Mouse (Mus musculus): ENCODE measurements around the gene Rnf34. TPM values are rescaled to one million over a fixed set of nuclear protein-coding genes. Genes with fewer than 3 reads are reported as not detected.

The Rnf34 gene
- polyA plus RNA-seq, 1 experiment from 2014 or later, result 53.0 TPM

DNA sequence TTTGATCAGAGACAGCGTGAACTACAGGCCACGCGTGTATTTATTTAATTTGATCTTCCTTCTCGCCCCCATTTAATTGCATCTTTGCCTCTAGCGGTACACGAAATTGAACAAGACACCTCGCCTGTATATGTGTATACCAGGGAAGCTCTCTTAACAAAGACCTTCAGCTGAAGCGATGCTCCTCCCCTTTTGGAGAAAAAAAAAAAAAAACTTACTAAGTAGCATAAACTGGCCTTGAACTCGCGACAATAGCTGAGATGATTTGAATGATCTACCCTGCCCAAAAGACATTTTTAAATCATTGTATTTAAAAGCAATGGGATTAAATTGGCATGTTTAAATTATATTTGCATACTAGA is 28.3 kb upstream of the Rnf34 start:
- WGBS, result under 1% methylated on average over 10 of the region's 10 CpGs
- Histone ChIP-seq H3K4me1 (ENCODE audit: control insufficient read depth, insufficient read depth, low read length) (peaks cover 10% of the 10 kb centered on the region; the same call in 1 of the 2 replicates), H3K9ac (replicated peaks; ENCODE audit: low read depth, low read length) (peak overlapping the region; percentile 57), H3K9me3 (ENCODE audit: control insufficient read depth, low read length) (no peaks in the 10 kb centered on the region), H3K4me2 (ENCODE audit: low read depth, low read length) (peak overlapping the region; percentile 48), H3K27me3 (ENCODE audit: control insufficient read depth, insufficient read depth, low read length) (no peaks in the 10 kb centered on the region), H3K4me3 (ENCODE audit: low read depth, low read length) (peak overlapping the region; percentile 76), H3K27ac (ENCODE audit: low read depth, low read length) (peak overlapping the region; percentile 96), H3K36me3 (ENCODE audit: control insufficient read depth, insufficient read depth, low read length) (peaks cover 22% of the 10 kb centered on the region)
- peak; percentile 67 for ATAC-seq (ENCODE audit: low read depth)

DNA sequence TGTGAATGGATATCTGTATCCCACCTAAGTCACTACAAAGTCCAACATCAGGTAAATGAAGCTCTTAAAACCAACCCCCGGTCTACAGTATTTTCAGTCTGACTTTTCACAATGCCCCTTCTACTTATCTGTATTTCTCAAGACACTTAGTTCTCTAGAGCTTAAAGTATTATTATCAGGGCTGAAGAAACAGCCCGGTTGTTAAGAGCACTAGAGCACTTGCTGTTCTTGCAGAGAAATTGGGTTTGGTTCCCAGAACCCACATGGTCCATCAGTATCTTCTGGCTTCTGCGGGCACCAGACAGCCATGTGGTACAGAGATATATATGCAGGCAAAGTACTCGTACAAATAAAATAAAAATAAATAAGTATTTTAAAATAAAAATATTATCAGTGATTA is 27.4 kb upstream of the Rnf34 start:
- no peak overlapping the region for H3K4me2 ChIP-seq (ENCODE audit: low read depth, low read length)
- 97% methylated on average over 4 of the region's 4 CpGs for WGBS
- no peak overlapping the region for H3K9ac ChIP-seq (replicated peaks; ENCODE audit: low read depth, low read length)
- no peaks in the 10 kb centered on the region for H3K9me3 ChIP-seq (ENCODE audit: control insufficient read depth, low read length)
- peaks cover 10% of the 10 kb centered on the region; the same call in 1 of the 2 replicates for H3K4me1 ChIP-seq (ENCODE audit: control insufficient read depth, insufficient read depth, low read length)
- no peak overlapping the region for H3K4me3 ChIP-seq (ENCODE audit: low read depth, low read length)
- no peak overlapping the region for H3K27ac ChIP-seq (ENCODE audit: low read depth, low read length)
- ATAC-seq (ENCODE audit: low read depth), result no peak
- H3K27me3 ChIP-seq (ENCODE audit: control insufficient read depth, insufficient read depth, low read length), result no peaks in the 10 kb centered on the region
- peaks cover 13% of the 10 kb centered on the region for H3K36me3 ChIP-seq (ENCODE audit: control insufficient read depth, insufficient read depth, low read length)

DNA sequence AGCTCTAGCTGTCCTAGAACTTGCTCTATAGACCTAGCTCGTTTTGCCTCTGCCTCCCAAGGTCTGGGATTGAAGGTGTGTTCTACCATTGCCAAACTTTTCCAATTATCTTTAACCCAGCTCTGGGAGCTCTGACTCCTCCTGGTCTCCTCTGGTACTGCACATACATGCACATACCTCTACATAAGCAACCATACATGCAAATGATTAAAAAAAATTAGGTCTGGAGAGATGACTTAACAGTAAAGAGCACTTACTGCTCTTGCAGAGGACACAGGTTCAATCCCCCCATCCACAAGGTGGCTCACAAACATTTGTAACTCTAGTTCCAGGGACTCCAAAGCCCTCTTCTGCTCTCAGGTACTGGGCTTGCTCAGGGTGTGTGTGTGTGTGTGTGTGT is 25.9 kb upstream of the Rnf34 start:
- Histone ChIP-seq H3K4me3 (ENCODE audit: low read depth, low read length) (no peak overlapping the region), H3K36me3 (ENCODE audit: control insufficient read depth, insufficient read depth, low read length) (no peaks in the 10 kb centered on the region), H3K9ac (replicated peaks; ENCODE audit: low read depth, low read length) (no peak overlapping the region), H3K27ac (ENCODE audit: low read depth, low read length) (no peak overlapping the region), H3K27me3 (ENCODE audit: control insufficient read depth, insufficient read depth, low read length) (no peaks in the 10 kb centered on the region), H3K9me3 (ENCODE audit: control insufficient read depth, low read length) (no peaks in the 10 kb centered on the region), H3K4me1 (ENCODE audit: control insufficient read depth, insufficient read depth, low read length) (peaks cover 10% of the 10 kb centered on the region; the same call in 1 of the 2 replicates), H3K4me2 (ENCODE audit: low read depth, low read length) (no peak overlapping the region)
- no peak for ATAC-seq (ENCODE audit: low read depth)
- 69% methylated on average over 1 of the region's 1 CpGs for WGBS

DNA sequence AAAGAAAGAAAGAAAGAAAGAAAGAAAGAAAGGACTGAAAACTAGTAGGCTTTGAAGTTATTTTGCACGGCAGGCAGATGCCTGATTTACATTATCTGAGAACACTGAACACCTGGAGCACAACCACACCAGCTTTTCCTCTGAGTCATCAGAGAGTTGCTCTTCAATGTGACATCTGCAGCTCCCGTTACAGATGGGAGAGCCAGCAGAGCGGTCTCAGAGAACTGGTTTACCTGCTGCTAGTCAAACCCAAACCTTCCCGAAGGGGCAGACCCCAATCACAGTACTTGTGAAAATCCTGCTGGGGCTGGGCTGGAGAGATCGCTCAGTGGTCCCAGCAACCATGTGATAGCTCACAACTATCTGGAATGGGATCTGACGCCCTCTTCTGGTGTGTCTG is 25.4 kb upstream of the Rnf34 start:
- Histone ChIP-seq H3K27me3 (ENCODE audit: control insufficient read depth, insufficient read depth, low read length) (no peaks in the 10 kb centered on the region), H3K4me1 (ENCODE audit: control insufficient read depth, insufficient read depth, low read length) (peaks cover 7% of the 10 kb centered on the region; the same call in 1 of the 2 replicates)

DNA sequence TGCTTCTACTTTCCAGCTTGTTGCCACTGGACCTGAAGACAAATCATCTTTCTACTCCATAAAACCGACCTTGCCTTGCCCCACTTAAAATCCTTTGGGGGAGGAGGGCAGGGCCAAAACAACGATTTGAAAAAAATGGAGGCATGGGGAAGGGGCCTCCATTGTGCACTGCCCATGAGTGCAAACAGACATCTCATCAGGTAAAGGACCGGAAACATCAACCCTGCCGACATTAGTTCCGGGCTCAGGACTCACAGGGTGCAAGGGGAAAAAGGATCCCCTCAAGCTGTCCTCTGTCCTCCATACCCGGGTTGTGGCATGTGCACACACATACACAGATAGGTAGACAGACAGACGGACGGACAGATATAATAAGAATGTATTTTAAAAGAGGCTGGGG is 24.7 kb upstream of the Rnf34 start:
- H3K4me1 ChIP-seq (ENCODE audit: control insufficient read depth, insufficient read depth, low read length), result peaks cover 2% of the 10 kb centered on the region; the same call in 1 of the 2 replicates
- H3K27me3 ChIP-seq (ENCODE audit: control insufficient read depth, insufficient read depth, low read length), result no peaks in the 10 kb centered on the region
- no peak overlapping the region for H3K27ac ChIP-seq (ENCODE audit: low read depth, low read length)
- H3K9ac ChIP-seq (replicated peaks; ENCODE audit: low read depth, low read length), result no peak overlapping the region
- no peaks in the 10 kb centered on the region for H3K36me3 ChIP-seq (ENCODE audit: control insufficient read depth, insufficient read depth, low read length)
- H3K4me3 ChIP-seq (ENCODE audit: low read depth, low read length), result no peak overlapping the region
- no peak for ATAC-seq (ENCODE audit: low read depth)
- no peak overlapping the region for H3K4me2 ChIP-seq (ENCODE audit: low read depth, low read length)
- WGBS, result 83% methylated on average over 8 of the region's 8 CpGs
- no peaks in the 10 kb centered on the region for H3K9me3 ChIP-seq (ENCODE audit: control insufficient read depth, low read length)

More for the DNA sequence above, 25.4 kb upstream of the Rnf34 start:
- H3K4me2 ChIP-seq (ENCODE audit: low read depth, low read length), result no peak overlapping the region
- H3K4me3 ChIP-seq (ENCODE audit: low read depth, low read length), result no peak overlapping the region
- no peak for ATAC-seq (ENCODE audit: low read depth)
- WGBS, result 74% methylated on average over 6 of the region's 6 CpGs
- no peak overlapping the region for H3K27ac ChIP-seq (ENCODE audit: low read depth, low read length)
- no peak overlapping the region for H3K9ac ChIP-seq (replicated peaks; ENCODE audit: low read depth, low read length)
- H3K36me3 ChIP-seq (ENCODE audit: control insufficient read depth, insufficient read depth, low read length), result no peaks in the 10 kb centered on the region
- no peaks in the 10 kb centered on the region for H3K9me3 ChIP-seq (ENCODE audit: control insufficient read depth, low read length)

DNA sequence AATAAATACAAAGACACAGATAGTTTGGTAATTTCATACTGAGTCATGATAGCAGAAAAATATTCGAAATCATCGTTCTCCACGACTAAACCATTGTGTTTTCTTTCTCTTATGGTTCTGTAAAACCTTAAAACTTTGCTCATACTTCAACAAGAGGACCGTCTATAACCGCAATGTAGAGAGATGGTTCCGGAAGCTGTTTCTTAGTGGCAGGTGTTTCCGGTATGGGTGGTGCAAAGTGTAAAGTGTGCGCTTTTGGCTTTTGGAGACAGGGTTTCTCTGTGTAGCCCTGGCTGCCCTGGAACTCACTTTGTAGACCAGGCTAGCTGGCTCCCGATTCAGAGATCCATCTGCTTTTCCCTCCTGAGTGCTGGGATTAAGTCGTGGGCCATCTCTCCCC is 17.3 kb upstream of the Rnf34 start:
- no peaks in the 10 kb centered on the region for H3K4me1 ChIP-seq (ENCODE audit: control insufficient read depth, insufficient read depth, low read length)
- 88% methylated on average over 10 of the region's 10 CpGs for WGBS
- no peak overlapping the region for H3K4me3 ChIP-seq (ENCODE audit: low read depth, low read length)
- H3K4me2 ChIP-seq (ENCODE audit: low read depth, low read length), result no peak overlapping the region
- H3K9ac ChIP-seq (replicated peaks; ENCODE audit: low read depth, low read length), result no peak overlapping the region
- no peaks in the 10 kb centered on the region for H3K36me3 ChIP-seq (ENCODE audit: control insufficient read depth, insufficient read depth, low read length)
- H3K27me3 ChIP-seq (ENCODE audit: control insufficient read depth, insufficient read depth, low read length), result no peaks in the 10 kb centered on the region
- H3K9me3 ChIP-seq (ENCODE audit: control insufficient read depth, low read length), result no peaks in the 10 kb centered on the region
- ATAC-seq (ENCODE audit: low read depth), result no peak
- no peak overlapping the region for H3K27ac ChIP-seq (ENCODE audit: low read depth, low read length)

DNA sequence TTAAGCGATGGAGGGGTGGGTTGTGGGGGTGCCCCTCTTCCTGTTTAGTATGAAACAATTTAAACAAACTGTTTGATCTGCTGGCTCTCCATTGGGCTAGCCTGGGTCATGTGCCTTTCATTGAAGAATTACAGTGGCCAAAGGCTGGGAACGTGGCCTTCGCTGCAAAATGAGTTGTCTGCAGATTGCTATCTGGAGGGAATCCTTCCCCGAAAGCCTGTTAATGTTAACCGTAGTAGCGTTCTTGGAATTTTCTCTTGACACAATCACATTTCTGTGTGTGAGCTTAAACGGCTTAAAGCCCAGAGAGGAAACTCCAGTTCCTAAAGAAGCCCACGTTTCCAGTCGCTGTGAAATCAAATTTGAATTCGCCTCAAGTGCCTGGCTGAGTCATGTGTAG is 16.9 kb upstream of the Rnf34 start:
- H3K4me3 ChIP-seq (ENCODE audit: low read depth, low read length), result no peak overlapping the region
- no peak overlapping the region for H3K27ac ChIP-seq (ENCODE audit: low read depth, low read length)
- H3K4me2 ChIP-seq (ENCODE audit: low read depth, low read length), result no peak overlapping the region
- WGBS, result 83% methylated on average over 10 of the region's 10 CpGs
- no peaks in the 10 kb centered on the region for H3K27me3 ChIP-seq (ENCODE audit: control insufficient read depth, insufficient read depth, low read length)
- no peak overlapping the region for H3K9ac ChIP-seq (replicated peaks; ENCODE audit: low read depth, low read length)
- ATAC-seq (ENCODE audit: low read depth), result no peak
- no peaks in the 10 kb centered on the region for H3K36me3 ChIP-seq (ENCODE audit: control insufficient read depth, insufficient read depth, low read length)
- H3K4me1 ChIP-seq (ENCODE audit: control insufficient read depth, insufficient read depth, low read length), result no peaks in the 10 kb centered on the region
- H3K9me3 ChIP-seq (ENCODE audit: control insufficient read depth, low read length), result no peaks in the 10 kb centered on the region

DNA sequence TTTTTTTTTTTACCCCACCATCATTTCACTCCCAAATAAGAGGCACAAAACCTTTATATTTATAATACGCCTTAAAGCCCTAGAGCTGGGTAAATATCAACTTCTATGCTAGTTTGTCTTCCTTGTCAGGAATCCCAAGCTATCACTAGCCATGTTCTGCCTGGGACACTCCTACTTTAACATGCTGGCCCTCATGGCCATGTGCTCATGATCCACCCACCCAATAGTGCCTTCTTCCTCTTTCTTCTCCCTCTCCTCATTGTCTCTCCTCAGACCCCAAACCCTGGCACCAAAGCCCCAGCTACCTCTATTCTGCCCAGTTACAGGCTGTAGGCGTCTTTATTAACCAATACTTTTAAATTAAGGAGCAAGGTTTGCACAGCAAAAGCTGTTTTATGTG is 8.7 kb upstream of the Rnf34 start:
- H3K27me3 ChIP-seq (ENCODE audit: control insufficient read depth, insufficient read depth, low read length), result no peaks in the 10 kb centered on the region
- no peak overlapping the region for H3K27ac ChIP-seq (ENCODE audit: low read depth, low read length)
- H3K4me2 ChIP-seq (ENCODE audit: low read depth, low read length), result no peak overlapping the region
- H3K4me1 ChIP-seq (ENCODE audit: control insufficient read depth, insufficient read depth, low read length), result no peaks in the 10 kb centered on the region
- no peak for ATAC-seq (ENCODE audit: low read depth)
- no peak overlapping the region for H3K9ac ChIP-seq (replicated peaks; ENCODE audit: low read depth, low read length)
- H3K9me3 ChIP-seq (ENCODE audit: control insufficient read depth, low read length), result no peaks in the 10 kb centered on the region
- no peaks in the 10 kb centered on the region for H3K36me3 ChIP-seq (ENCODE audit: control insufficient read depth, insufficient read depth, low read length)
- H3K4me3 ChIP-seq (ENCODE audit: low read depth, low read length), result no peak overlapping the region
- WGBS, result 88% methylated on average over 2 of the region's 2 CpGs

DNA sequence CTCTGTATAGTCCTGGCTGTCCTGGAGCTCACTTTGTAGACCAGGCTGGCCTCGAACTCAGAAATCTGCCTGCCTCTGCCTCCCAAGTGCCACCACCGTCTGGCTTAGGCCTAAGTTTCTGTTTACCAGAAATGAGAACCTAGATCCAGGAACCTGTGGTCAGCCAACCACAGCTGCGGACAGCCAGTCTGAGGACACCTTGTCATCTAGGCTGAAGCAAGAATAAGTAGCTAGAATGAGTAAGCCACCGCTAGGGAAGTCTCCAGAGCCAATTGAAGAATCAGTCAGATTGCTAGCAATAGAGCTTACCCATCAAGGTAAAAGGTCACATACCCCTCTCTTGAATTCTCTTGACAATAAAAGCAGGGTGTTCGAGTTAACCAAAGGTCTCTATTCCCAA is 6.0 kb upstream of the Rnf34 start:
- no peak overlapping the region for H3K27ac ChIP-seq (ENCODE audit: low read depth, low read length)
- H3K27me3 ChIP-seq (ENCODE audit: control insufficient read depth, insufficient read depth, low read length), result no peaks in the 10 kb centered on the region
- no peaks in the 10 kb centered on the region; the same call in 1 of the 2 replicates for H3K4me1 ChIP-seq (ENCODE audit: control insufficient read depth, insufficient read depth, low read length)
- ATAC-seq (ENCODE audit: low read depth), result no peak
- WGBS, result 90% methylated on average over 5 of the region's 5 CpGs
- no peak overlapping the region for H3K4me2 ChIP-seq (ENCODE audit: low read depth, low read length)
- H3K9me3 ChIP-seq (ENCODE audit: control insufficient read depth, low read length), result no peaks in the 10 kb centered on the region
- H3K36me3 ChIP-seq (ENCODE audit: control insufficient read depth, insufficient read depth, low read length), result no peaks in the 10 kb centered on the region
- H3K9ac ChIP-seq (replicated peaks; ENCODE audit: low read depth, low read length), result no peak overlapping the region
- H3K4me3 ChIP-seq (ENCODE audit: low read depth, low read length), result no peak overlapping the region
